Mouse (Mus musculus) forebrain, embryonic 10.5 days (tissue): ENCODE results near the gene Btf3. TPM values are rescaled to one million over a fixed set of nuclear protein-coding genes. Genes with fewer than 3 reads are reported as not detected.

ENCODE experiments used
- DNase-seq: peaks from one replicate; pipeline ENCODE4 v3.0.0-alpha.2; 2017; ENCODE audit warnings: low spot score; ENCODE audit errors: extremely low spot score
- H3K27ac ChIP-seq: fragments of 300-500 bp; sonication (generic); 2 replicates; pipeline ENCODE4 v1.5.1; 2016; ENCODE audit warnings: mild to moderate bottlenecking
- H3K27me3 ChIP-seq: fragments of 300-500 bp; sonication (generic); 2 replicates; pipeline ENCODE4 v1.6.1; 2016; ENCODE audit warnings: mild to moderate bottlenecking; ENCODE audit not compliant: poor library complexity, severe bottlenecking
- H3K36me3 ChIP-seq: fragments of 300-500 bp; sonication (generic); replicated peaks from 2 replicates; pipeline ENCODE4 v1.6.1; 2016; ENCODE audit warnings: mild to moderate bottlenecking, moderate library complexity
- H3K4me1 ChIP-seq: fragments of 300-500 bp; sonication (generic); 2 replicates; pipeline ENCODE4 v1.6.1; 2016
- H3K4me3 ChIP-seq: fragments of 300-500 bp; sonication (generic); 2 replicates; pipeline ENCODE4 v1.5.1; 2016; ENCODE audit warnings: mild to moderate bottlenecking, moderate library complexity
- H3K9me3 ChIP-seq: fragments of 300-500 bp; sonication (generic); 2 replicates; pipeline ENCODE4 v1.6.1; 2016; ENCODE audit warnings: mild to moderate bottlenecking, moderate library complexity
- WGBS: fragments of 180-500 bp; shearing (Covaris S2); methylation state at CpG from one replicate; pipeline ENCODE4 v1.1.7; 2016; 5-methylcytosine and 5-hydroxymethylcytosine counted together
- polyA plus RNA-seq: library from polyadenylated mRNA; unstranded; fragments of >200 nt; fragmentation: Nextera tagmentation; extraction: Ambion mirVana; gene quantifications from 2 replicates; pipeline ENCODE4 v1.2.1, GENCODE M21; 2016

Gene Btf3
- polyA plus RNA-seq, 1 experiment from 2014 or later, result 756 TPM

GRCm38 (mm10) chr13:98317246-98317677, 456 bp upstream of the Btf3 start:
- WGBS, result 3% methylated on average over 16 of the region's 16 CpGs
- Histone ChIP-seq H3K4me3 (peak overlapping the region; percentile 100), H3K27ac (peak overlapping the region; percentile 99), H3K27me3 (no peaks in the 10 kb centered on the region), H3K9me3 (no peaks in the 10 kb centered on the region), H3K36me3 (peaks cover 29% of the 10 kb centered on the region), H3K4me1 (peaks cover 21% of the 10 kb centered on the region)
- DNase-seq, result no peak

DNA sequence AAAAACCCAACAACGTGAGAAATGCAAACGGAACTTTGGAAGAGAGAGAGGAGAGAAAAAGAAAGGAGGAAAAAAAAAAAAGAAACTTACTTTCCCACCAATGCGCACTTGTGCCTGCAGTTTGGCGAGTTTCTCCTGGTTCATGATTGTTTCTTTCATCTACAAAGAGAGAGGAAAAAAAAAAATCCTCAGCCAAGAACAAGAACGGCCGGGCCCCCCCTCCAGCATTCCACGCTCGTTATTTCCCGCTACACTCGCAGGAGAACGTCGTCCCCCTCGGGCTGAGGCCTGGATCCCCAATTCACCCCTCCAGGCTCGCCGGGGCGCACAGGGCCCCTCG, 696 bp downstream of the Btf3 start:
- H3K27ac ChIP-seq, result peak overlapping the region; percentile 99
- 1% methylated on average over 17 of the region's 17 CpGs for WGBS
- peak overlapping the region; percentile 100 for H3K4me3 ChIP-seq
- H3K27me3 ChIP-seq, result no peaks in the 10 kb centered on the region
- no peak for DNase-seq
- no peaks in the 10 kb centered on the region for H3K9me3 ChIP-seq
- peaks cover 41% of the 10 kb centered on the region for H3K36me3 ChIP-seq
- H3K4me1 ChIP-seq, result peaks cover 21% of the 10 kb centered on the region

GRCm38 (mm10) chr13:98315124-98315523, 1.7 kb downstream of the Btf3 start:
- Histone ChIP-seq H3K4me3 (peak overlapping the region; percentile 100), H3K27me3 (no peaks in the 10 kb centered on the region), H3K27ac (no peak overlapping the region), H3K9me3 (no peaks in the 10 kb centered on the region), H3K36me3 (peaks cover 51% of the 10 kb centered on the region), H3K4me1 (peaks cover 21% of the 10 kb centered on the region)
- 82% methylated on average over 4 of the region's 4 CpGs for WGBS
- DNase-seq, result no peak

GRCm38 (mm10) chr13:98313631-98314030, 3.2 kb downstream of the Btf3 start:
- Histone ChIP-seq H3K27ac (no peak overlapping the region), H3K36me3 (peaks cover 64% of the 10 kb centered on the region), H3K27me3 (no peaks in the 10 kb centered on the region), H3K4me3 (no peak overlapping the region), H3K4me1 (peaks cover 21% of the 10 kb centered on the region), H3K9me3 (no peaks in the 10 kb centered on the region)
- DNase-seq, result no peak
- WGBS, result 89% methylated on average over 7 of the region's 7 CpGs

DNA sequence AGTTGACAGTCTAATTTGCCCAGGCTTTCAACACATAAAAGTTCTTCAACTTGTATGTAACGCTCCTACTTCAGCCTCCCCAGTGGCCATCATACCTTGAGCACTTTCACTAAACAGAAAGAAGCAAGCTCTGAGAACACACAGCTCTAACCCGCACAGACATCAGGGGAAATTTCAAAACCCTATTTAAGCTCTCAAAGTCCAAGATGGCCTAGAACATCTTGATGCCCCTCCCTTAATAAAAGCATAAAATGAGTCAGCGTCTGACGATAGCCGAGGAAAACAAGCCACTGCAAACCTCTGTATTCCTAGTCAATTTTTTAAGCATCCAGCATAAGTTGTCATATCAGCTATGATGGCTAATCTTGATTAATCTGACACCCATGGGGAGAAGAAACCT, 5.2 kb downstream of the Btf3 start:
- Histone ChIP-seq H3K9me3 (no peaks in the 10 kb centered on the region), H3K4me3 (no peak overlapping the region), H3K27ac (no peak overlapping the region), H3K36me3 (peaks cover 75% of the 10 kb centered on the region), H3K27me3 (no peaks in the 10 kb centered on the region), H3K4me1 (peaks cover 15% of the 10 kb centered on the region)
- DNase-seq, result no peak
- WGBS, result 95% methylated on average over 5 of the region's 5 CpGs

DNA sequence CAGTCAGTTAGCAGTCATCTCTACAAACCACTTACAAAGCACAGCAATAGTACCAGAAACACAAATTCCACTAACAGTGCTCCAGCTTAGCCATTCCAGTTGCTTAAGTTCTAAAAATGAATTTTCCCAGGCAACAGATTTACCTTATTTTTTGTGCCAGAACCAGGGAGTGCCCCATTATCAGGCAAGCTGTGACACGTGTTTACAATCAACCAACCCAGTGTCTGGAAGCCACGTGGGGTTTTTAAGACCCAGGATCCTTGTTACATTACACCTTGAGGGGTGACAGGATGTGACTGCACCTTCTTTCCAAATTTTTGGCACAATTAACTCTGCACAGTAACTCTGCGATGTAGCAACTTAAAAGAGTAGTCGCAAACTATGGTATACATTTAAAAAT, 8.1 kb downstream of the Btf3 start:
- no peaks in the 10 kb centered on the region for H3K4me1 ChIP-seq
- H3K36me3 ChIP-seq, result peaks cover 63% of the 10 kb centered on the region
- 89% methylated on average over 4 of the region's 4 CpGs for WGBS
- no peak for DNase-seq
- no peaks in the 10 kb centered on the region for H3K9me3 ChIP-seq
- no peak overlapping the region for H3K4me3 ChIP-seq
- no peak overlapping the region for H3K27ac ChIP-seq
- no peaks in the 10 kb centered on the region for H3K27me3 ChIP-seq

- Histone ChIP-seq H3K36me3 (peaks cover 56% of the 10 kb centered on the region), H3K4me3 (no peak overlapping the region), H3K9me3 (no peaks in the 10 kb centered on the region), H3K4me1 (no peaks in the 10 kb centered on the region), H3K27me3 (no peaks in the 10 kb centered on the region), H3K27ac (no peak overlapping the region)
- 92% methylated on average over 5 of the region's 5 CpGs for WGBS
- DNase-seq, result no peak
Observed at GRCm38 (mm10) chr13:98308004-98308403, 8.8 kb downstream of the Btf3 start.

GRCm38 (mm10) chr13:98306852-98307475, 9.8 kb downstream of the Btf3 start:
- Histone ChIP-seq H3K4me1 (no peaks in the 10 kb centered on the region), H3K27ac (no peak overlapping the region), H3K27me3 (no peaks in the 10 kb centered on the region), H3K4me3 (no peak overlapping the region), H3K36me3 (peaks cover 46% of the 10 kb centered on the region), H3K9me3 (no peaks in the 10 kb centered on the region)
- no peak for DNase-seq
- 65% methylated on average over 14 of the region's 14 CpGs for WGBS

GRCm38 (mm10) chr13:98306393-98306792, 10.4 kb downstream of the Btf3 start:
- Histone ChIP-seq H3K27me3 (no peaks in the 10 kb centered on the region), H3K36me3 (peaks cover 40% of the 10 kb centered on the region), H3K27ac (no peak overlapping the region), H3K9me3 (no peaks in the 10 kb centered on the region), H3K4me1 (no peaks in the 10 kb centered on the region), H3K4me3 (no peak overlapping the region)
- WGBS, result 58% methylated on average over 5 of the region's 5 CpGs
- DNase-seq, result no peak

DNA sequence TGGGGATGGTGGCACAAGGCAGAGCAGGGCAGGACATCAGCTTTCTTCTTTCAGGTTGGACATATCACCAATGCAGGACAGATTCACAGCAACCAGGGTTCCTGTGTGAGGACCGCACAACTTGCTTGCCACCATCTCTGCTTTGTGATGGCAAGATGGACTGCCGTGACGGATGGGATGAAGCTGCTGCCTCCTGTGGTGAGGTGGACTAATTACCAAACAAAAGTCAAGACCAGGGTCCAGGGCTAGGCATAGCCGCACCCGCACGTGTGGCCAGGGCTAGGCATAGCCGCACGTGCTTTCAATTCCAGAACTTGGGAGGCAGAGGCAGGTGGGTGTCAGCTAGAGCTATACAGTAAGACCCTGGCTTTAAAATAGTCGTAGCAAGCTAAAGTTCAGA, 11.5 kb downstream of the Btf3 start:
- Histone ChIP-seq H3K4me3 (no peak overlapping the region), H3K27me3 (no peaks in the 10 kb centered on the region), H3K36me3 (peaks cover 29% of the 10 kb centered on the region), H3K9me3 (no peaks in the 10 kb centered on the region), H3K27ac (no peak overlapping the region), H3K4me1 (no peaks in the 10 kb centered on the region)
- WGBS, result 93% methylated on average over 9 of the region's 9 CpGs
- no peak for DNase-seq

- H3K36me3 ChIP-seq, result no peaks in the 10 kb centered on the region
- WGBS, result 58% methylated on average over 21 of the region's 21 CpGs
- H3K27me3 ChIP-seq, result no peaks in the 10 kb centered on the region
- peak overlapping the region; percentile 13; the same call in 1 of the 2 replicates for H3K4me3 ChIP-seq
- DNase-seq, result peak; percentile 80
- H3K4me1 ChIP-seq, result 0 out of 2 replicates have a peak, but pooled peaks cover 2% of the 10 kb centered on the region
- H3K9me3 ChIP-seq, result no peaks in the 10 kb centered on the region
- H3K27ac ChIP-seq, result peak overlapping the region; percentile 66
Observed at GRCm38 (mm10) chr13:98298833-98299758, 17.7 kb downstream of the Btf3 start.

- Histone ChIP-seq H3K36me3 (no peaks in the 10 kb centered on the region), H3K4me3 (no peak overlapping the region), H3K9me3 (no peaks in the 10 kb centered on the region), H3K27me3 (no peaks in the 10 kb centered on the region), H3K4me1 (0 out of 2 replicates have a peak, but pooled peaks cover 2% of the 10 kb centered on the region), H3K27ac (no peak overlapping the region)
- DNase-seq, result no peak
- 90% methylated on average over 6 of the region's 6 CpGs for WGBS
Observed at GRCm38 (mm10) chr13:98297883-98298482, 18.8 kb downstream of the Btf3 start.

- DNase-seq, result no peak
- Histone ChIP-seq H3K27me3 (no peaks in the 10 kb centered on the region), H3K27ac (no peak overlapping the region), H3K9me3 (no peaks in the 10 kb centered on the region), H3K36me3 (no peaks in the 10 kb centered on the region), H3K4me1 (peaks cover 2% of the 10 kb centered on the region; the same call in 1 of the 2 replicates), H3K4me3 (no peak overlapping the region)
- 52% methylated on average over 5 of the region's 5 CpGs for WGBS
Observed at GRCm38 (mm10) chr13:98296072-98296471, 20.7 kb downstream of the Btf3 start.
